Mouse (Mus musculus) ES-Bruce4 (cell line): ENCODE results near the gene Gm42420. TPM values are rescaled to one million over a fixed set of nuclear protein-coding genes. Genes with fewer than 3 reads are reported as not detected.

Experiments used
- H3K27ac ChIP-seq: 2 replicates; pipeline ENCODE4 v1.5.1; 2012; ENCODE audit warnings: low read length, inconsistent platforms; ENCODE audit not compliant: insufficient read depth
- H3K27me3 ChIP-seq: 2 replicates; pipeline ENCODE4 v1.6.1; 2012; ENCODE audit warnings: mild to moderate bottlenecking, low read length, inconsistent platforms; ENCODE audit not compliant: control insufficient read depth, poor library complexity, insufficient read depth, severe bottlenecking
- H3K36me3 ChIP-seq: 2 replicates; pipeline ENCODE4 v1.6.1; 2012; ENCODE audit warnings: inconsistent platforms, mild to moderate bottlenecking, low read length, moderate library complexity; ENCODE audit not compliant: control insufficient read depth, poor library complexity, insufficient read depth, severe bottlenecking
- H3K4me1 ChIP-seq: one replicate; pipeline ENCODE4 v1.8.1; 2011; ENCODE audit warnings: low read length; ENCODE audit not compliant: control insufficient read depth, insufficient read depth
- H3K4me3 ChIP-seq: 2 replicates; pipeline ENCODE4 v1.5.1; 2011; ENCODE audit warnings: low read depth, mild to moderate bottlenecking, low read length
- H3K9ac ChIP-seq: 2 replicates; pipeline ENCODE4 v1.6.1; 2012; ENCODE audit warnings: low read depth, mild to moderate bottlenecking, inconsistent platforms; ENCODE audit not compliant: poor library complexity, severe bottlenecking
- H3K9me3 ChIP-seq: replicated peaks from 2 replicates; pipeline ENCODE4 v1.6.1; 2012; ENCODE audit warnings: mild to moderate bottlenecking, low read length, inconsistent platforms; ENCODE audit not compliant: control insufficient read depth, poor library complexity, insufficient read depth, severe bottlenecking
- CTCF ChIP-seq: IDR thresholded peaks from one replicate; pipeline ENCODE4 v1.8.1; 2011; ENCODE audit warnings: low read depth, low read length
- EP300 ChIP-seq: IDR thresholded peaks from 2 replicates; pipeline ENCODE4 v1.6.1; 2011; ENCODE audit warnings: low read depth, low read length; ENCODE audit not compliant: insufficient read depth
- POLR2A ChIP-seq: IDR thresholded peaks from one replicate; pipeline ENCODE4 v1.8.1; 2011; ENCODE audit warnings: low read length; ENCODE audit not compliant: insufficient read depth
- polyA plus RNA-seq: library from polyadenylated mRNA; stranded (reverse); fragments of >200 nt; gene quantifications from 2 replicates; pipeline ENCODE4 v1.2.4, GENCODE M21; 2011; ENCODE audit warnings: low read depth; ENCODE audit not compliant: missing spikeins, insufficient read depth, insufficient read length

Gene Gm42420
- polyA plus RNA-seq, 1 experiment = not detected

GRCm38 (mm10) chr6:39611296-39611695 lies 25.7 kb downstream of the Gm42420 start:
- Histone ChIP-seq H3K4me1 (no peaks in the 10 kb centered on the region), H3K9ac (no peak overlapping the region), H3K27me3 (no peaks in the 10 kb centered on the region), H3K4me3 (no peak overlapping the region), H3K27ac (no peak overlapping the region), H3K36me3 (peaks cover 9% of the 10 kb centered on the region), H3K9me3 (no peaks in the 10 kb centered on the region)
- TF ChIP-seq POLR2A = no peak
- no peak for TF ChIP-seq EP300
- no peak for TF ChIP-seq CTCF

Other genes starting within 250 kb of the Gm42420 start
- 49.6 and 52.7 TPM in 2 replicates for gene Slc37a3, start 208.1 kb upstream of the Gm42420 start, polyA plus RNA-seq
- gene Rab19, start 204.6 kb upstream of the Gm42420 start, polyA plus RNA-seq = 0.90 and 1.3 TPM in 2 replicates
- gene Mkrn1, start 165.3 kb upstream of the Gm42420 start, polyA plus RNA-seq = 350 and 361 TPM in 2 replicates
- 27.5 and 29.8 TPM in 2 replicates for gene Dennd2a, start 27.9 kb upstream of the Gm42420 start, polyA plus RNA-seq
- 5.5 and 11.6 TPM in 2 replicates for gene Adck2, start 11.9 kb upstream of the Gm42420 start, polyA plus RNA-seq
- gene Ndufb2, start 6.8 kb downstream of the Gm42420 start, polyA plus RNA-seq = 103 and 112 TPM in 2 replicates
- 60.7 and 71.3 TPM in 2 replicates for gene Braf, start 139.7 kb downstream of the Gm42420 start, polyA plus RNA-seq
- 100 and 108 TPM in 2 replicates for gene Mrps33, start 225.2 kb downstream of the Gm42420 start, polyA plus RNA-seq